Mouse (Mus musculus): ENCODE data around the gene Arhgef10l.

- no peak for TF ChIP-seq CTCF (IDR thresholded peaks at IDR 0.05; ENCODE audit: control insufficient read depth, insufficient read depth, insufficient replicate concordance, low read depth, low read length)
- no peak for TF ChIP-seq POLR2A (IDR thresholded peaks at IDR 0.05; ENCODE audit: control insufficient read depth, low read depth, low read length)
Measured at GRCm38 (mm10) chr4:140610841-140611609, 54.8 kb downstream of the Arhgef10l start.
